Mouse (Mus musculus) left cerebral cortex, adult 2 months (tissue): ENCODE measurements around the gene Taf8. TPM values are rescaled to one million over a fixed set of nuclear protein-coding genes. Genes with fewer than 3 reads are reported as not detected.

ENCODE experiments used
- DNase-seq, 2 experiments: peaks; one replicate each; pipeline ENCODE4 v3.0.0; 2021 to 2022; ENCODE audit warnings: low spot score in 2 of 2, mixed read lengths in 1 of 2; ENCODE audit errors: extremely low spot score in 1 of 2
- H3K27ac ChIP-seq: fragments of 200-600 bp; 2 replicates; pipeline ENCODE4 v1.8.1; 2022
- H3K4me3 ChIP-seq: fragments of 200-600 bp; 2 replicates; pipeline ENCODE4 v1.8.1; 2022
- CTCF ChIP-seq: fragments of 200-600 bp; IDR thresholded peaks from 2 replicates; pipeline ENCODE4 v1.8.1; 2022; ENCODE audit warnings: antibody characterized with exemption, mild to moderate bottlenecking, moderate library complexity
- intact Hi-C: fragments of 180-260 bp; cut with DNase I; formaldehyde crosslinking; loops from one replicate; pipeline ENCODE4 v1.15.1; 2025
- total RNA-seq, 2 experiments: library from RNA; stranded (reverse); gene quantifications; 2 replicates each; pipeline ENCODE4 v1.2.3; 2021

Taf8 gene
- total RNA-seq, 2 experiments from 2014 or later: 17.3 to 22.0 TPM

DNA sequence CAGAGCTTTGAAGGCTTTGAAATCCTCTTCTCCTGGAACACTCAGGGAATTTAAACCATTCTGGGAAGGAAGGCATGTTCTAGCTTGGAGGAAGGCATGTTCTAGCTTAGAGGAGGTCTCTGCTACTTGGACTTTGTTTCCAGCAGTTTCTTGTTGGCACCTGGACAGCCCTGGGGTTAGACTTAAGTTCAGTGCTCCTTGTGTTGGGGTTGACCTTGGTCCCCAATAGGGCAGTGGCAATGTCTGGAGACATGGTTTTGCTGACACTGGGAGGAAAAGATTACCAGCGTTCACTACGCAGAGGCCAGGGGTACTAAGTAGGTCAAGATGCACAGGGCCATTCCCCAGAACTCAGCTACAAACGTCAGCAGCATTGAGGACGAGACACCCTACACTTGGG is 26.9 kb downstream of the Taf8 start:
- H3K4me3 ChIP-seq: no peak overlapping the region
- DNase-seq: no peak
- intact Hi-C loops: no loop called here

DNA sequence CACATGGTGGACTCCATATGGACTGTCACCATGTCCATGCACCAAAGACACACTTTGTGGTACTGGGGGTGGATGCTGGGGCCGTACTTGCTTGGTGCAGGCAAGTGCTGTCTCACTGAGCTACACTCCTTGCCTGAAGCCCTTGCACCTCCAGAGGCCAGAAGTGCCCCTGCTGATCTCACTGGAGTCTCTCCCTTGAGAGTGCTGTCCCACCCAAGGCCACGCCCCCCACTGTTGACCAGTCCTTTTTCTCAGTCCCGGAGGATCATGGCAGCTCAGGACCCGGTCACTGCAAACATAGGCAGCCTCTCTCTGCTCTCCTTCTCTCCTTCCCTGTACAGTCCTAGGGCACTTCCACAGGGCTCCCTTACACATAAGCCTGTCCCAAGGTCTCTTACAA is 27.8 kb downstream of the Taf8 start:
- Histone ChIP-seq H3K4me3 (no peak overlapping the region), H3K27ac (no peak overlapping the region)
- no peak for TF ChIP-seq CTCF
- intact Hi-C loops: no loop called here
- DNase-seq: no peak

More for the DNA sequence above, 26.9 kb downstream of the Taf8 start:
- no peak overlapping the region for H3K27ac ChIP-seq
- no peak for TF ChIP-seq CTCF

DNA sequence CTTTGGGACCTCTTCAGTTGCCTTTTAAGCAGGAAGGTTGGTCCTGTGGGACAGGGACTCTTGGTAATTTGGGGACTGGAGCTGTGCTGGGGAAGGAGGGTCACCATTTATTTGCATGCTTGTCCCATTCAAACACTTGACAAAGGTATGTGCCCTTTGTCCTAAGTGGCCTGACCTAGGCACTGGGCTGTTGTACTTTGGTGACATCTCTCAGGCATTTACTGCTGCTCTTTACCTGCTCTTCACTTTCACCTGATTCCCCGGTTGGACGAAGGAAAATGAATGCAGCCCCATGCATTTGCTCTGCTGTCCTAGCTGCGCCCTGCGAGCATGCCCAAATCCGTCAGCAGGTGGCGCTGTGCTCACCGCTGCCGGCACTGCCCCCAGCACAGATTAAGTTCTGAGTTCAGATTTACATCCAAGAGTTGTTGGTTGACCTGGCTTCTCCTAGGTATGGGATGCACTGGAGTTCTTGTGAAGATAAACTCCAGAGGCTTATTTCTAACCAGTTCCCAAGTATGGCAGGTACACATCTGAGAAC is 28.6 kb downstream of the Taf8 start:
- Histone ChIP-seq H3K27ac (no peak overlapping the region), H3K4me3 (no peak overlapping the region)
- DNase-seq: peak in 1 of 2 experiments; percentile 56
- TF ChIP-seq CTCF: peak; percentile 86
- intact Hi-C loops: no loop called here

DNA sequence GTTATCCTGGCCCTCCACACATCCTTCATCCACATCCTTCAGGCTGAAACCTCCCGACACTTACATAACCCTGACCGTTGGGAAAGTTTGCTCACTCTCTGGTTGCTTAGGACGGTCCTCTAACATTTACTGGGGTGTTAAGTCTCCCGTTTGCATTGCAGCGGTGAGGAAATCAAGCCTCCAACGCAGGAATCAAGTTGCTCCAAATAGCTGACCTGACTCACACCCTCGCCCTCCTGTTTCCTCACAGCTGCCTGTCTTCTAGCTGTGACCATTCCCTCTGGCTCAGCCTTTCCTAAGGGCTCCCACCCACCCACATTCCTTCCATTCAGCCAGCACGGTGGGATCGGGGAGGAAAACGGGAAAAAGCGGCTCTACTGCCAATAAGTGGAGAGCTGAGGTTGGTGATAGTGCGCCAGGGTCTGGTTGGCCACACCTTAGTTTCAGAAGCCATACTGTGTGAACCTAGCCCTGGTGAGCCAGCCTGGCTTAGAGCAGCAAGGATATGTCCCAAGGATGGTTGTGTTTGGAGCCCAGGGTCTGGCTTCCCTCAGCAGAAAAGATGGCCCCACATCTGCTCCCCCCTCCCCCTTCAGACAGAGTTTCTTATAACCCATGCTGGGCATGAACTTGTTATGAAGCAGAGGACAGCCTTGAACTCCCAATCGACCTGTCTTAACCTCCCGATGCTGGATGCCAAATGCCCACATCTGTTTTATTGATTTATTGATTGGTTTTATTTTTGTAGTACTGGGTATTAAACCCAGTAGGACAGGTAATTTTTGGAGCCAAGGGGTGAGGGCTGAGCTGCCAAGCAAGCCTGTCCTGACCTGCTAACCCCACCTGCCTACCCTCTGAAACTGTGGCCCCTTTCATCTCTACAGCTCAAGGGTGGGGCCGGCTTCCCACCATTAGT is 29.4 kb downstream of the Taf8 start:
- no peak for TF ChIP-seq CTCF
- Histone ChIP-seq H3K4me3 (no peak overlapping the region), H3K27ac (no peak overlapping the region)
- intact Hi-C loops: no loop called here
- no peak for DNase-seq

DNA sequence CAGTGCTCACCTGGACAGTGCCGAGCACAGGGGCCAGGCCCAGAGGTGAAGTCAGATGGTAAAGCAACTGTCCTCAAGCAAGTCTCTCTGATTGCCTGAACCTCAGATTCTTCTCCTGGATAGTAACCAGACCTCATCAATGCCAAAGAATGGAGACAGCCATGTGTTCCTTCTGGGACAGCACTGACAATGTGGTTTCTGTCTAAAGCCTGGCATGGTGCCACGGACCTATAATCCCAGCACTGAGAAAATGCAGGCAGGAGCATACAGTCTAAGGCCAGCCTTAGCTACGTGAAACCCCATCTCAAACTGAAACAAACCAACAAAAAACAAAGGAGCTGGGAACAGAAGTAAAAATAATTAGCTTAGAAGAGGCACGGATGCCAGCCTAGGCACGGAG is 31.4 kb downstream of the Taf8 start:
- intact Hi-C loops: no loop called here
- no peak for TF ChIP-seq CTCF
- Histone ChIP-seq H3K27ac (no peak overlapping the region), H3K4me3 (no peak overlapping the region)
- DNase-seq: no peak

DNA sequence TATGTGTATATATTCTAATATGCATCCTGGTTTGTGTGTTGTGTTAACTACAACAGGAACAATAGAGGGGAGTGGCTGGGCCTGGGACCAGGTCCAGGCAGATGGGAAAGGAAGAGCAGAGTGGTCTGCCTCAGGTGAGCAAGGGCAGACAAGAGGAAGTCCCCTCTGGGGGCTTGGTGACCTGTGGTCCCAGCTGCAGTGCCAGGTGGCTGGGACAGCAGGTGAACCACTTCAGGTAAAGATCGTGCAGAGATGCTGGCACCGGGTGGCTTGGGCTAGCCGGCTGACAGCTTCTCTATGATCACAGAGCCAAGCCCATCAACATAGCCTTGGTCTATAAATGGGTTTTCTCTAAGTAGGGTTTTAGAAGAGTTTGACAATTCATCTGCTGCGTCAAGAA is 32.0 kb downstream of the Taf8 start:
- no peak for TF ChIP-seq CTCF
- intact Hi-C loops: no loop called here
- H3K4me3 ChIP-seq: no peak overlapping the region
- no peak for DNase-seq
- no peak overlapping the region for H3K27ac ChIP-seq

DNA sequence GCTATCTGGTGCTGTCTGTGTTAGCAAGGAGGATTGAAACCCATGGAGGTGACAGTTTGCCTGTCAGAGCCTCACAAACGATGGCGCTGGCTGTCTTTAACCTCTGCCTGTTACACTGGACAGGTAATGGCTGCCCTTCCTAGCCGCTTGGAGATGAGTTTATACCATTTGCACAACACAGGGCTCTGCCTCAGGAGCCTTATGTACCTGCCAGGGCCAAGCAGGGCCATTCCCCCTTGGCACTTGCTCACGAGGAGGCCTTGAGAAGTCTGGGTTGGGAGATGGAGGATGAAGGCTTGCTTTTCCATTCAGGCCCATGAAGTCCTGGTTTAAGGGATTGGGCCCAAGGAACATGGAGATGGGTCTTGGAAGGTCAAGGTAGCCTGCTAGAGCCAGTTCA is 32.5 kb downstream of the Taf8 start:
- H3K27ac ChIP-seq: no peak overlapping the region
- TF ChIP-seq CTCF: no peak
- H3K4me3 ChIP-seq: no peak overlapping the region
- intact Hi-C loops: no loop called here
- DNase-seq: no peak

DNA sequence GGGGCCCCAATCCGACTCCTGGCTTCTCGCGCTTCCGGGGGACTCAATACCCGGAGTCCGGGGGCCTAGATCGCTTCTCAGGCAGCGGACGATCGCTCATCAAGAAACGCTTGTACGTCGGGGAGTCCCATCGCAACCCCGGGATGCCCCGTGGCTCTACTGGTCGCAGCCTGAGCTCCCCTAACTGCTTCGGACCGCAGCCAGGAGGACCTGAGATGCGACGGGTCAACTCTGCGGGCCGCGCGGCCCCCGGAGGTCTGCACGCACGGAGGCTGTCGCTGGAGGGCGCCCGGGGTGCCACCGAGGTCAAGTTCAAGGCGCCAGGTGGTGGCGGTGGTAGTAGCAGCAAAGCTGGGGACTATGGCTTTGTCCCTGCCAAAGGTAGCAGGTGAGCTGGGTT is 33.6 kb downstream of the Taf8 start:
- DNase-seq: no peak
- intact Hi-C loops: no loop called here
- TF ChIP-seq CTCF: no peak; the same call in 1 of the 2 replicates
- Histone ChIP-seq H3K27ac (no peak overlapping the region), H3K4me3 (no peak overlapping the region)

DNA sequence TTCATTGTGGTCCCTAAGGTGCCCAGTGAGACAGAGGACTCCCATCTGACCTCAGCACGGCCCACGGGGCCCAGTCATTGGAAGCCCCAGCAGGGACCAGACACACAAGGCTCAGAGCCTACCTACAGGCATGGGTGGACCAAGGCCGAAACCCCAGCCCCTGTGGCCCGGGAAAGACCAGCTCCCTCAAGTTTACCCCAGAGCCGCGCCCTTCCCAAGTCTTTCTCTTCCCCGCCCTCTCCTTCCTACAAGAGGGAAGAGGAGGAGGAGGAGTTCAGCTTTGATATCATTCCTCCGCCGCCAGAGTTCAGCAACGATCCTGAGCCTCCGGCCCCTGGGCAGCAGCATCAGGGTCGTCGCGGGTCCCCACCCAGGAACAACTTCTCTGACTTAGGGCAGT is 34.0 kb downstream of the Taf8 start:
- no peak overlapping the region for H3K4me3 ChIP-seq

DNA sequence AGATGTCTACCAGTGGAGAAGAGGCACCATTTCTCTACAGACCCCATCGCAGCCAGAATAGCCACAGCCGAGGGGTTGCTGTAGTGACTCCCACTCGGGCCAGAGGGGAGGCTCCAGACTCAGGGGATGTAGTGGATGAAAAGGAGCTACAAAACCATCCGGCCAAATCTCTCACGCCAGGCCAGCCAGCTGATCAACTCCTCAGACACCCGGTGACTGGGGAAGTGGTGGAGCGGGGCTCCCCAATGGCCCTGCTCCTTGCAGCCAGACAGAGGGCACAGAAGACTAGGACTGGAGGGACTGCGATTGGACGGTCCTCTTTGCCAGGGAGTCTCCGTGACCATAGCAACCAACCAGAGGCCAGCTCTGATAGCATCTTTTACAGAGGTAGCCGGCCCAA is 34.4 kb downstream of the Taf8 start:
- no peak for DNase-seq
- no peak overlapping the region for H3K4me3 ChIP-seq
- TF ChIP-seq CTCF: no peak
- no peak overlapping the region for H3K27ac ChIP-seq
- intact Hi-C loops: no loop called here

More for the DNA sequence above, 34.0 kb downstream of the Taf8 start:
- intact Hi-C loops: no loop called here
- DNase-seq: no peak
- H3K27ac ChIP-seq: no peak overlapping the region
- TF ChIP-seq CTCF: no peak

DNA sequence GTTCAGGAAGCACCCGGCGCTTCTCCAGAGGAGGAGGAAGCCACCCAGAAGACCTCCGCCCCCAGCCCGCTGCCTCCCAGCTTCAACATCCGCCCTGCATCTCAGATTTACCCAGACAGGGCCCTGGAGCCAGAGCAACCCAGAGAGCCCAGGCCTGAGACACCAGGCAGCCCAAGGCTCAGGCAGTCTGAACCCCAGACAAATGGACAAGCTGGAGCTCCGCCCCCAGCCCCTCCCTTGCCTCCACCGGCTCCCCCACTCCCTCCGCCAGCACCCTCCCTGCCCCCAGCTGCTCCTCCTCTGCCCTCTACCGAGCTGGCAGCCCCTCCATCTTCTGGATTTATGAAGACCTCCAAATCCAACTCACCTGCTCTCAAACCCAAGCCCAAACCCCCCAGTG is 35.8 kb downstream of the Taf8 start:
- DNase-seq: no peak
- intact Hi-C loops: no loop called here
- Histone ChIP-seq H3K27ac (no peak overlapping the region), H3K4me3 (no peak overlapping the region)
- TF ChIP-seq CTCF: no peak

DNA sequence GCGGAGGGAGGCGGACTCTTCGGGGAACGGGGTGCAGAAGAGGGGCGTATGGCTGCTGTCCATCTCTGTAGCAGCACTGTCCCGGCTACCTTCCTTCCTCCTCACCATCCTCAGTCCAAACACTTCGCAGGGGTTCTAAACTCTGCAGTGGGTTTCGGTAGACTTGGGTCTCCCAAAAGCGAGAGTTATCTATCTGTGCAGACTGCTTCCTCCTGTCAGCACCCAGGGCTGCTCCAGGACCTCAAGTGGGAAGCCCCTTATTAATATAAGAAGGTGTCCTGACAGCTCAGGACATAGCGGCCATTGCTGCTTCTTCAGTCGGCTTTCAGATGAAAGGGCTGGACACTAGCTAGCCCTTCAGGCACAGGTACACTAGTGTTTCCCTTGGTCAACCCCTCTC is 37.1 kb downstream of the Taf8 start:
- Histone ChIP-seq H3K27ac (no peak overlapping the region), H3K4me3 (no peak overlapping the region)
- no peak for TF ChIP-seq CTCF
- intact Hi-C loops: no loop called here
- no peak for DNase-seq
